Mouse (Mus musculus): Measurements from ENCODE around the gene Polm.
"Not testable (repeated sequence)": the region's sequence is repeated elsewhere in the genome, so short reads cannot be mapped to it uniquely, and the experiment has no call there.

The Polm gene

GRCm38 (mm10) chr11:5855481-5855880 is 17.7 kb upstream of the Polm start:
- DNase-seq: no peak

GRCm38 (mm10) chr11:5852314-5852713 is 14.5 kb upstream of the Polm start:
- DNase-seq: peak in 1 of 2 experiments; percentile 36

GRCm38 (mm10) chr11:5851021-5851736 is 13.4 kb upstream of the Polm start:
- DNase-seq: no peak

GRCm38 (mm10) chr11:5850452-5850851 is 12.6 kb upstream of the Polm start:
- no peak for DNase-seq

- DNase-seq: peak; percentile 47 to 48
These were observed 11.5 kb upstream of the Polm start for GRCm38 (mm10) chr11:5849316-5849715.

GRCm38 (mm10) chr11:5848741-5849140 is 10.9 kb upstream of the Polm start:
- peak; percentile 39 to 57 for DNase-seq

GRCm38 (mm10) chr11:5846639-5847345 is 9.0 kb upstream of the Polm start:
- no peak for DNase-seq

GRCm38 (mm10) chr11:5843131-5843530 is 5.3 kb upstream of the Polm start:
- DNase-seq: no peak

GRCm38 (mm10) chr11:5841751-5842150 is 3.9 kb upstream of the Polm start:
- no peak for DNase-seq

GRCm38 (mm10) chr11:5840346-5840745 is 2.5 kb upstream of the Polm start:
- no peak for DNase-seq

GRCm38 (mm10) chr11:5836126-5836525 is 1.7 kb downstream of the Polm start:
- peak; percentile 75 to 83 for DNase-seq

GRCm38 (mm10) chr11:5835057-5835456 is 2.8 kb downstream of the Polm start:
- no peak for DNase-seq

GRCm38 (mm10) chr11:5834506-5834905 is 3.3 kb downstream of the Polm start:
- DNase-seq: no peak

- no peak for DNase-seq
These were observed 8.5 kb downstream of the Polm start for GRCm38 (mm10) chr11:5829327-5829726.

- DNase-seq: no peak
These were observed 9.2 kb downstream of the Polm start for GRCm38 (mm10) chr11:5828509-5829191.

GRCm38 (mm10) chr11:5827931-5828330 is 9.9 kb downstream of the Polm start:
- DNase-seq: no peak

- no peak for DNase-seq
These were observed 12.4 kb downstream of the Polm start for GRCm38 (mm10) chr11:5825432-5825831.

GRCm38 (mm10) chr11:5819223-5819622 is 18.6 kb downstream of the Polm start:
- no peak for DNase-seq

GRCm38 (mm10) chr11:5813381-5813780 is 24.4 kb downstream of the Polm start:
- no peak for DNase-seq

- not testable (repeated sequence) for DNase-seq
These were observed 28.3 kb downstream of the Polm start for GRCm38 (mm10) chr11:5809487-5809886.

- no peak for DNase-seq
These were observed 29.9 kb downstream of the Polm start for GRCm38 (mm10) chr11:5807956-5808355.

- no peak for DNase-seq
These were observed 32.1 kb downstream of the Polm start for GRCm38 (mm10) chr11:5805711-5806110.

GRCm38 (mm10) chr11:5804174-5804573 is 33.6 kb downstream of the Polm start:
- DNase-seq: no peak

- DNase-seq: peak; percentile 29 to 38
These were observed 34.2 kb downstream of the Polm start, which contains the start of gene Pgam2 for GRCm38 (mm10) chr11:5803551-5803981. Gene Pgam2, minus strand, starts transcription at chr11:5803733.
